Mouse (Mus musculus) adrenal gland (tissue): ENCODE data around the gene 4930519P11Rik.

ENCODE experiments used
- intact Hi-C: fragments of 180-260 bp; cut with DNase I; formaldehyde crosslinking; loops from one replicate; pipeline ENCODE4 v1.15.1; 2025

The 4930519P11Rik gene

DNA sequence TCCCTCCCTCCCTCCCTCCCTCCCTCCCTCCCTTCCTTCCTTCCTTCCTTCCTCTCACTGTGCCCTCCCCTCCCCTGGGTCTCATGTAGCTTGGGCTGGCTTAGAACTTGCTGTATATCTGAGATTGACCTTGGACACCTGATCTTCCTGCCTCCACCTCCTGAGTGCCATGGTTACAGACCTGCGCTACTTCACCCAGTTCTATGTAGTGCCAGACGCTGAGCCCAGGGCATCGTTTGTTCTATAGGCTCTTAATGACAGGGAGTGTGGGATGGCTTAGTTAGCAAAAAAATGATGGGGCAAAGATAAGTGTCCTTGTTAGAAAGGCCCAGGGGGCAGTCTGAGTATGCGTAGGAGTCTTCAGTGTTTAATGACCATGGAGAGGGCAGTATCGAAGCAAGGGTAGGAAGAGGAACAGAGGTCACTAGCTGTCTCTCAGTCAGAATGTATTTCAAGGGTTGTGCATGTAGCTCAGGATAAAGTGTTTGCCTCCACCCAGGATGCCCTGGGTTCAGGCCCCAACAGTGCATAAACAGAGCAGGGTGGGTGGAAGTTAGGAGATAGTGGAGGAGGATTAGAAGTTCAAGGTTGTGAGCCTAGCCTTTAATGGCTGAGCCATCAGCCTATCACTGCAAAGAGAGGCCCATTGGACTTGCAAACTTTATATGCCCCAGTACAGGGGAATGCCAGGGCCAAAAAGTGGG, 20.0 kb upstream of the 4930519P11Rik start:
- intact Hi-C loops = no loop called here

DNA sequence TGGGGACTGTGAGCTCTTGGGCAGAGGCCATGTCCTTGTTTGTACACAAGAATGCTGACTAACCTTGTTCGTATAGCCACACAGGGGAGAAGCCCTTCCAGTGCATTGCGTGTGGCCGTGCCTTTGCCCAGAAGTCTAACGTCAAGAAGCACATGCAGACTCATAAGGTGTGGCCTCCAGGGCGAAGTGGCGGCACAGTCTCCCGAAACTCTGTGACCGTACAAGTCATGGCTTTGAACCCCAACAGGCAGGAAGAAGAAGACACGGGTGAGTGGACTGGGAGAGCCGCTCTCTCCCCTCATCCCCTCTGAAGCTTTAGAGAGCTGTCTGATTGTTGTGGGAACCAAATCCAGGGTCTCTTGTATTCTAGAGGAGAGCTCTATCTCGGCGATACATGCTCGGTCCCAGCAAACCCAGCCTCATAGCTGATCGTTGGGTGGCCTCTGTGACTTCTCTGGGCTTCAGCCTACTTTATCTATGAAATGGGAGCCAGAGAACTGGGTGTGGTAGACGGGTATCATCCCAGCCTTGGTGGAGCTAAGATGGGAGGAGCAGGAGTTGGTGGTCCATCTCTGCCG, 19.1 kb upstream of the 4930519P11Rik start:
- intact Hi-C loops = no loop called here

DNA sequence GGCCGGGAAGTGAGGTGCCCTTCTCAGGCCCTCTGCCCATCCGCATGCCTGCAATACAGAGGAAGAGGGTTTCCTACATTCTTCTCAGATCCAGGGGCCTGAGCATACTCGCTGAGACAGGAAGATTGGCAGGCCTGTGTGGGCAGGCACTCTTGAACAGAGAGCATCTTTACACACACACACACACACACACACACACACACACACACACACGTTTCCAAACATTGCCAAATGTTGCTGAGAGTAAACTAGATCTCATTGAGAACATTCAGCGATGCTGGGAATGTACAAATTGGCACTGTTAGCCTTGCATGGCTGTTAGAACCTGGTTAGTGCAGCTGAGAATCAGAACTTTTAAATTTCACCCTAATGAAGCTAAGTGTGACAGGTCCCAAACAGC, 17.3 kb upstream of the 4930519P11Rik start:
- intact Hi-C loops = no loop called here

DNA sequence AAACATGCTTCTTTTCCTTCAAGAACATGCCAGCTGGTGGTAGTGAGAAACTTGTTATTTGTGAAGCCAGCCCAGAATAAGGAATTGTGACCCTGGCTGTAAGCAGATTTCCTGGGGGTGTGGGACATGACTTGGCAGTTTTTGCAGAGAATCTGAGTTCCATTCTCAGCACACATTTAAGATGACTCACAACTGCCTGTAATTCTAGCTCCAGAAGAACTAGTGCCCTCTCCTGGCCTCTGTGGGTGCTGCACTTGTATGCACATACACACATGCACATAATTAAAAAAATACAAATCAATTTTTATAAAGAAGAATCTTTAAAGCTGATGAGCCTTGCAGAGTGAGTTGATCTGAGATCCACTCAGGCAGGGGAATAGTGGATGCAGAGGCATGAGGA, 10.9 kb upstream of the 4930519P11Rik start:
- intact Hi-C loops = no loop called here

DNA sequence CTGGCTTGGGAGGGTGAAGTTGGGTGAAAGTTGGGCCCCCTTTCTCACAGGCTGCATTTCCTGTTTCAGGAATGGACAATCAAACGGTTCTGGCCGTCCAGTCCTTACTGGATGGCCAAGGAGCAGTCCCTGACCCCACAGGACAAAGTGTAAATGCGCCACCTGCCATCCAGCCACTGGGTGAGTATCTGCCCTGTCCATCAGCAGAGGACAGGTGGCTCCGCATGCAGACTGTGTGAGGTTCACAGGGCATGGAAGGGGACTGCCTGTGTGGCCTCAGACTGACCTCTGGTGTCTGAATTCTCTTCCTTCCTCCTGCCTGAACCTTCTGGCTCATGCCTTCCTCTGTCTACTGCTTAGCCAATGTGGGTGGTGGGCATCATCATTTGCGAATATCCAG, 8.4 kb upstream of the 4930519P11Rik start:
- intact Hi-C loops = no loop called here

DNA sequence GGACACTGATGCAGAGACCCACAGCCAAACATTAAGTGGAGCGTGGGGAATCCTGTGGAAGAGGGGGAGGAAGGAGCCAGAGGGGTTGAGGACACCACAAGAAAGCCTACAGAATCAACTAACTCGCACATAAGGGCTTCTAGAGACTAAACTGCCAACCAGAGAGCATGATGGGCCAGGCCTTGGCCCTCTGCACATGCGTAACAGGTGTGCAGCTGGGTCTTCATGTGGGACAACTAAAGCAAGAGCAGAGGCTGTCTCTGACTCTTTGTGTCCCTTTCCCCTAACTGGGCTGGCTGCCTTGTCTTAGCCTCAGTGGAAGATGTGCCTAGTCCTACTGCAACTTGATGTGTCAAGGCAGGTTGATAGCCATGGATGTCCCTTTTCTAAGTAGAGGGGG, 3.8 kb upstream of the 4930519P11Rik start:
- intact Hi-C loops = no loop called here

DNA sequence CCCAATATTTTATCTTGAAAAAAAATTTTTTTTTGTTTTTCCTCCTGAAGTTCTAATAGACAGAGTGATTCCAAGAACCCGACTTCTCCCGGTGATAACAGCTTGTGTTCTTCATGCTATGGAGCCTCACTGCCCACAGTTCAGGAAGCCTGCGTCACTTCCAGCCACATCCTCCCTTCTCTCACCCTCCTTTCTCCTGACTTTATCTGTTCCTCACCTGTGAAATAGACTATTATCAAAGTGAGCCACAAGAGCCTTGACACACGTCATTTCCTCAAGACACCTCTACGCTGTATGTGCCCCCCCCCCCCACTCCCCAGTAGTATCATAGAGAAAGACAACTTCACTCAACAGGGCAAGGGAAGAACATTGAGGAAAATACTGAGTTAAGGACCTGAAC, 2.4 kb upstream of the 4930519P11Rik start:
- intact Hi-C loops = no loop called here

DNA sequence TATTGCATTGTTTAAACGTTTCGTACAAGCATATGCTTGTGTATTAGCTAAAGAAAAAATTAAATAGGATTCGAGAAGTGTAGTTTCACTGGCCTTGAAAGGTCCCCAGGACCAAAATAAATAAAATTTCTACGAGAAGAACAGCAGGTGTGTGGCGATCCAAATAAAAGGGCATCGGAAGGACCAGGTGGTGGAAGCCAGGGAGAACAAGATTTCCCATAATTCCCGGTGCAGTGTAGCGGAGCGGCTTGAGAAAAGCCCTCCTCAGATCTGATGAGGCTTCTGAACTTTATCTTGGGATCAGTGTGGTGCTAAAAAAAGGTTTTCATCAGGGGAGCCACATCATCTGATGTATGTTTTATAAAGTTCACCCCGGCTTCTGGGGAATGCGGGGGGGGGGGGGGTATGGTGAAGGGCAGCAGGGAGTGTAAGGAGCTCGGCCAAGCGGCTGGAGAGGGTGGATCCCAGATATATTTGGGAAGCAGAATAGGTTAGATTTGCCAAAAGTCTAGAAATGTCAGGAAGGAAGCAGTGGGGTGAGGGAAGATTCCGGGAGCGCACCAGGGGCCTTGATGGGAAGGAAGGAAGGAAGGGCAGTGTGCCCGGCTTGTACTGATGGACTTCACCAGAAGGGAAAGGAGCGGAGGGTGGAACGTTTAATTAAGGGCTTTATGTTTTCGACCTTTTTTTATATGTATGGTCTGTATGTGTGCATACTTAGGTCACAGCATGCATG, 1.8 kb upstream of the 4930519P11Rik start:
- intact Hi-C loops = loop anchor here (5.0 kb wide), 2 partner anchors 43 to 203 kb away; no protein-coding TSS in a partner anchor

DNA sequence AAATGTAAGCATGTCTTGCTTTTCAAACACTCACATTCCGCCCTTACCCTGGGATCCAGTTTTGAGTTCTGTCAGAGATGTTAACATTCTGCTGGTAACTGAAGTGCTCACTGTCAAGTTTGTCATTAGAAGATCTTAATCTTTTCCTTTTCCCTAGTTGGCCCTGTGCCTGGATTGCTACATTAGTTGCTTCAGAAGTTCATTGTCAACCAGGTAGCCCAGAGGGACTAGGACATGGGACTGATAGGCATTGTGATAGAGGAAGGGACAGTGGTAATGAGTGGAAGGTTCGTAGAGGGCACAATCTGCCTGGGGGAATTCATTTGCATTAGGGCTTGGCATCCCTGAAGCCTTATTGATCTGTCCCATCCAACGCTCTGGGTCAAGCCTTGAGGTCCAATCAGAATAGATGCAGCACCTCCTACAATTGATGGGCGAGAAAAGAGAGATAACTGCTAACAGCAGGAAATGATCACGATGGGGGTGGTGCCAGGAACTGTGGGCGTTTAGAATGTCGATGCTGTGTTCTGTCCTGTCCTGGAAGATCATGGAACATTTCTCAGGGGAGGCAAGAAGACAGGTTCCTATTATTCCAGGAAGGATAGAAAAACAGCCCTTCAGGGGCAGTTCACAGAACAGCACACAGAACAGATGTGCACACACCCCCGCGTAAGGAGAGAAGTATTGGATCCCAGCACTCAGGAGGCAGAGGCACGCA, 4.0 kb downstream of the 4930519P11Rik start:
- intact Hi-C loops = no loop called here

DNA sequence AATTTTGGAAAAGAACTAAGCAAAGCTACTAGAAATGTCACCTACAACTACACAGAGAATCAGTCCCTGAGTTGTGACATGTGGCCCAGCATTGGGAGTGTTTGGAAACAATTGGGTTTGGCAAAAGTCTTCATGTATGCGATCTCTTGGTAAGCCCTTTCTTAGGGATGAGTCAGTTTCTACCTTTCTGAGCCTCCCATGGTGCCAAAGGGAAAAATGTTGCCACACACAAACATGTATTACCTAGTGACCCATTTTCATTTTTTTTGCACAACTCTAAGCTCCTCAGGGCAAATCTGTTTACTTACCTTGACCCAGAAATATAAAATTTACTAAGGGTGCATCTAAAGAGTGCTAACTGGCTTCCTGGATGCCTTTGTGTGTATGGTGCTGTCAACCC, 6.3 kb downstream of the 4930519P11Rik start:
- intact Hi-C loops = no loop called here

DNA sequence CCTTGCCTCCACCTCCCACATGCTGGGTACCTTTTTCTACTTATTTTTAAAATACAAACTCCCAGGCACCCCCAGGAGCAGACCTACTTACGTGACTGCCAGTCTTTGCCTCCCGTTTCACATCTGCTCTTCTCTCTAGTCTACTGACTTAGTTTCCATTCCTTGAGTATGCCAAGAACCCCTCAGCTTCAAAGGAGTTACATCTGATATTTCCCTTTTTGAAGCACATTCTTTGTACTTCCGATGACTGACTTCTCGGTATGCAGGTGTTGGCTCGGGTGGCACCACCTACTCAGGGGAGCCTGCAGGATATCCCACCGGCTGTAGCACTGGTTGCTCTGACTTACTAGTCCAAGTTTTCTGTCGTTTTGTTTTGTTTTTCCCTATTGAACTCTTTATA, 9.1 kb downstream of the 4930519P11Rik start:
- intact Hi-C loops = no loop called here

DNA sequence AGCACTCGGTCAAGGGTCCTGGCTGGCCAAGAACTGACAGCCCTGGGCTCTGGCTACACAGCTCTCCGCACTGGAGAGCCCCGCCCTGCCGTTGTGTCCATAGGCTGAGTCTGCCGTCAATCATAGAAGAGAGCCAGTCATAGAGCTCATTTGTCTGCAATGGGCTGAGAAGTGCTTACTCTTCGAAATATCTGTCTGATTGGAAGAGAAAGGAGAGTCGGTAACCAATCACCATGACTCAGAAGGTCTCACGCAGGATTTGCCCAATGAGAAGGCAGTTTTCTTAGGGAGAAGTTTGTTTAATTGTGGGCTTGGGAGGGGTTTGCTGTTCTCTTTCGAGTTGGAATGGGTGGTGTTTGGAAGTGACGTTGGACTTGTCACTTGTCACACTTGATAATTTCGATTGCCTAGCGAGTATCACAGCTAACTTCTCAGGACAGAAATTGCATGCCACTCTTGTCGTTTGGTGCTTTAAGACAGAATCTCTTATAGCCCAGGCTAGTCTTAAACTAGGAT, 9.5 kb downstream of the 4930519P11Rik start, which contains the start of gene Pxmp4:
Gene Pxmp4 (minus strand): TSS at position 71 of the 516 bp plus-strand sequence.
- intact Hi-C loops = no loop called here

DNA sequence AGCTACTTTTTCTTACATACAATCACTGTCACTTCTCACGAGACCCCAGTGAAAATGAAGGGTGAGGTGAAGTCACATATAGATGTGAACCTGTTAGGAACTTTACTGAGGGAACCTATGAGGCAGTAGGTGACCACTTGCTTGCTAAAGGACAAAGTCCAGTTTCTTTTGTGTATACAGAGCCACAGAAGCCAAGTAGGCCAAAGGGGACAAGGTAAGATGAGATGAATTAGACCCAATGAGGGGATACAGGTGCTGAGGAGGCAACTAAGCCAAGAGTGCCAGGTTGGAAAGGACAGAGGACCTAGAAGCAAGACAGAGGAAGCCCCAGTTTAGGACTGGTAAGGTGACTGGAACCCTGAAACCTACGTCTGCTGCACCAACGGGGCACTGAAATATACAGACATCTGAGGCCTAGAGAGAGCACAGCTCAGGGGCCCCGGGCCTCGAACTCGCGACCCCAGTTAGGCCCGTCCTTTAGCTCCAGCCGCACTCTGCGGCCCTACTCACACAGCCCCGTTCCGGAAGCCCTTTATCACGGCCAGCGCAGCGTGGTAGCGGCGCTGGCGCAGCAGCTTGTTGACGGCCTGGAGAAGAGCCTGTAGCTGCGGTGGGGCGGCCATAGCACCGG, 10.1 kb downstream of the 4930519P11Rik start:
- intact Hi-C loops = no loop called here

DNA sequence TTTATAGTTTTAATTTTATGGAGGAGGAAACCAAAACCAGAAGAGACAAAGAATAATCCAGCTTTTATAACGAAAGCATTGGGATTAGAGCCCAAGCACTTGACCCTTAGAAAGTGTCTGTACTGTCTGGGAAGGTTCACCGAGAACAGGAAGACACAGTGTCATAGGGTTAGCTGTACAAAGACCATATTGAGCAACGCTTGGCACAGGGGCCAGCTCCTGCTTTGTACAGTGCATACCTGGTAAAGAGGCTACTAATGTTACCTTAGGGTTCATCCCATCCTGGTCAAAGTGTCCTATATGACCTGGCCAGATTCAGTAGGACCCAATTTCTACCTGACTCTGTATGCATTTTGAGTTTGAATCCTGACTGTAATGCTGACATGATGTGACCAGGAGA, 11.9 kb downstream of the 4930519P11Rik start:
- intact Hi-C loops = no loop called here

DNA sequence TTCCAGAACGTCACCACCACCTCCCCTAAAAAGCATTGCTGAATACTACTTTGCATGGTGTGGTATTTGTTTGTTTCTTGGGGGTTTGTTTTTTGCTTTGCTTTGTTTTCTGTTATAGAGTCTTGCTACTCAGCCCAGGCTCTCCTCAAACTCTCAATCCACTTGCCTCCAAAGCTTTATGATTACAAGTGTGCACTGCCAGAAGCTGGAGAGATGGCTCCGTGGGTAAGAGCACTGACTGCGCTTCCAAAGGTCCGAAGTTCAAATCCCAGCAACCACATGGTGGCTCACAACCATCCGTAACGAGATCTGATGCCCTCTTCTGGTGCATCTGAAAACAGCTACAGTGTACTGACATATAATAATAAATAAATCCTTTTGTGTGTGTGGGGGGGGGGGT, 12.7 kb downstream of the 4930519P11Rik start:
- intact Hi-C loops = no loop called here

DNA sequence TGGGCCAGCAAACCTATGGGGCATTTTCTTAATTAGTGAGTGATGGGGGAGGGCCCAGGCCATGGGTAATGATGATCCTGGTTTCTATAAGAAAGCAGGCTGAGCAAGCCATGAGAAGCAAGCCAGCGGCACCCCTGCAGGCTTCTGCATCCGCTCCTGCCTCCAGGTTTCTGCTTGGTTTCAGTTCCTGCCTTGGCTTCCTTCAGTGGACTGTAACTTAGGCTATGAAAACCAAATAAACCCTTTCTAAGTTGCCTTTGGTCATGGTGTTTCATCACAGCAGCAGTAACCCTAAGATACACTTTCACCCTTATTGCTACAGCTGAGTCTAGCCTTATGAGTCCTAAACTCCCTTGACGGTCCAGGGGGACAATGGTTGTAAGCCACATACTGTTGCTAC, 15.8 kb downstream of the 4930519P11Rik start:
- intact Hi-C loops = no loop called here

DNA sequence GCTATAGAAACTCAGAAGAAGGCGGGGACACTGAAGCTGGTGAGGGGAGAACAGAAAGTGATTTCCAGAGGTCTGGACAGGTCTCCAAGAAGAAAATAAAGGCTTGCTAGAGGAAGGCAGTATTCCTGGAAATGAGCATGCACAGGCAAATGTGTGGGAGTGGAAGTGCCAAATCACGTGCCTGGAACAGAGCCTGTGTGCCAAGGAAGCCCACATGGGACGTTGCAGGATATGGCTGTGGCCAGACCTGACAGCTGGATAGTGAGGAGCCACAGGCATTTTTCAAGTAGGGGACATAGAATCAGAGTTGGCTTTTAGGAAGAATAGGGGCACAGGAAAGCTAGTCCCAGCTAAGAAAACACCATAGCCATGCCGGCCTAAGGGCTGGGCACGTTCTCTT, 17.5 kb downstream of the 4930519P11Rik start:
- intact Hi-C loops = no loop called here

DNA sequence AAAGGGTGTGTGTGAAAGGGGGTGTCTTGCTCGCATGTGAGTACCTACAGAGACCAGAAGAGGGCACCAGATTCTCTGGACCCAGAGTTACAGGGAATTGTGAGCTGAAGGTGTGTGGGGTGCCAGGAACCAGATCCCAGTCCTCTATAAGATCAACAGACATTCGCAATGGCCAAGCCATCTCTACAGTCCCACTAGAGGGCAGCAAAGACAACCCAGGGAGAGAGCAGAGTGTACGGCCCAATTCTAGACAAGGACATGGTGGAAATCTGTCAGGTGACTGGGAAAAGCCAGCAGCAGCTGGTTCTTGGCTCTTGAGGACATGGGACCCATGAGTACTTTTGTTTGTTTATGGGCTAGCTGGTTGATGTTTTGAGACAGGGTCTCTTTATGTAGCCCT, 20.2 kb downstream of the 4930519P11Rik start:
- intact Hi-C loops = no loop called here

DNA sequence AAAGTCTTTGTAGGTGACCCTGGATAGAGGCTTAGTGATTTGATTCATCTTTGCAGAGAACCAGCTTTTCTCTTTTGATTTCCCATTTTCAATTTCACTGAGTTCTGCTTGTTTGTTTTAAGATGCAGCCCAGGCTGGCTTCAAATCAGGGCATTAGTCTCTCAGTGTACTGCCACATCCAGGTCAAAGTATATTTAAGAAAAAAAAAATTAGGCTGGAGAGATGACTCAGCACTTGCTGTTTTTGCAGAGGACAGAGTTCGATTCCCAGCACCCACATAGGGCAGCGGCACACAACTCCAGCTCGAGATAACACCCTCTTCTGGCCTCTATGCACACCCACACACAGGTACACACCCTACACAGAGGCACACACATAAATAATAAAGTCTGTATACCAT, 22.0 kb downstream of the 4930519P11Rik start:
- intact Hi-C loops = no loop called here

DNA sequence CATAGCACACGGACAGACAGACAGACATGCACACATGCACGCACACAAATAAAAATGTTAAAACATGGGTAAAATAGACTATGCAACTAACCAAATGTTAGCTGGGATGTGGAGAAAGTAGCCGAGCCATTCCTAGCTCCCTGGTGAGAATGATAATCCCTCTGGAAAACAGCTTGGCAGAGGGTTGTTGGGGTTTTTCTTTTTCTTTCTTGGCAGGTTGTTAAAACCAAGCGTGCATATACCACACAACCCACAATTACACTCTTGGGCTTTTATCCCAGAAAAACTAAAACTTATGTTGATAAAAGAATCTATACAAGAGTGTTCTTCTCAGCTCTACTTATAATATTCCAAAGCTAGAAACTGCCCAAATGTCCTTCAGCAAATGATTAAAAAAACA, 24.2 kb downstream of the 4930519P11Rik start:
- intact Hi-C loops = no loop called here

DNA sequence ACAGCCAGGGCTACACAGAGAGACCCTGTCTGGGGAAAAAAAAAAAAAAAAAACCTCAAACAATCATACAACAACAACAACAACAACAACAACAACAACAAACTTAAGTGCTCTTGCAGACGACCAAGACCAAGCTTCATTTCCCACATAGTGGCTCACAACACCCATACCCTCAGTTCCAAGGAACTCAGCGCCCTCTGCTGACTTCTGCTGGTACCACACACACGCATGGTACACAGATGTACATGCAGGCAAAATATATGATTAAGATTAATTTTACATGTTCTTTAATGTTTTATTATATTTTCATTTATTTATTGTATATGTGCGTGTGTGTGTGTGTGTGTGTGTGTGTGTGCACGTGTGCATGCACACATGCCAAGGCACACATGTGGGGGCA, 26.8 kb downstream of the 4930519P11Rik start:
- intact Hi-C loops = no loop called here
